Mouse (Mus musculus) E14TG2a.4 (cell line): Measurements from ENCODE around the gene Crip2.

ENCODE experiments used
- CTCF ChIP-seq: conservative IDR thresholded peaks from 2 replicates; pipeline ENCODE4 v1.5.1; 2014; ENCODE audit warnings: low read length
- NANOG ChIP-seq: IDR thresholded peaks from 2 replicates; pipeline ENCODE4 v1.6.1; 2014; ENCODE audit warnings: borderline replicate concordance, low read length, mixed read lengths
- POU5F1 ChIP-seq: IDR thresholded peaks from 2 replicates; pipeline ENCODE4 v1.6.1; 2014; ENCODE audit warnings: low read length, borderline replicate concordance

- no peak for TF ChIP-seq CTCF
- TF ChIP-seq NANOG, result no peak
- TF ChIP-seq POU5F1, result no peak
Observed at GRCm38 (mm10) chr12:113137260-113138213, 2.5 kb upstream of the Crip2 start.
